Mouse (Mus musculus) c-Kit-positive CD71-positive TER-119-positive erythroid progenitor cells, embryonic 14.5 days (primary cell): ENCODE measurements around the gene Cwc22.

ENCODE experiments used
- DNase-seq: peaks from one replicate; pipeline ENCODE4 v3.0.0-alpha.2; 2013; ENCODE audit warnings: low spot score

Cwc22 gene

GRCm38 (mm10) chr2:77945596-77946485, at the start of gene Cwc22:
Gene Cwc22 (minus strand): TSS chr2:77946375.
- DNase-seq = peak; percentile 100

GRCm38 (mm10) chr2:77993727-77994401, 47.7 kb upstream of the Cwc22 start:
- DNase-seq = no peak

- no peak for DNase-seq
Measured at GRCm38 (mm10) chr2:77992951-77993604, 46.9 kb upstream of the Cwc22 start.

- DNase-seq = no peak
Measured at GRCm38 (mm10) chr2:77990820-77991219, 44.6 kb upstream of the Cwc22 start.

- DNase-seq = no peak
Measured at GRCm38 (mm10) chr2:77990121-77990520, 43.9 kb upstream of the Cwc22 start.

- DNase-seq = no peak
Measured at GRCm38 (mm10) chr2:77989390-77989789, 43.2 kb upstream of the Cwc22 start.

GRCm38 (mm10) chr2:77985991-77986730, 40.0 kb upstream of the Cwc22 start:
- DNase-seq = no peak

- DNase-seq = no peak
Measured at GRCm38 (mm10) chr2:77984209-77984608, 38.0 kb upstream of the Cwc22 start.

- no peak for DNase-seq
Measured at GRCm38 (mm10) chr2:77981826-77982225, 35.7 kb upstream of the Cwc22 start.

- no peak for DNase-seq
Measured at GRCm38 (mm10) chr2:77980696-77981095, 34.5 kb upstream of the Cwc22 start.

GRCm38 (mm10) chr2:77979519-77979918, 33.3 kb upstream of the Cwc22 start:
- no peak for DNase-seq

- no peak for DNase-seq
Measured at GRCm38 (mm10) chr2:77979081-77979480, 32.9 kb upstream of the Cwc22 start.

GRCm38 (mm10) chr2:77978256-77978655, 32.1 kb upstream of the Cwc22 start:
- no peak for DNase-seq

GRCm38 (mm10) chr2:77976321-77976920, 30.2 kb upstream of the Cwc22 start:
- DNase-seq = no peak

GRCm38 (mm10) chr2:77975606-77976005, 29.4 kb upstream of the Cwc22 start:
- DNase-seq = no peak

GRCm38 (mm10) chr2:77974986-77975385, 28.8 kb upstream of the Cwc22 start:
- no peak for DNase-seq

GRCm38 (mm10) chr2:77974366-77974765, 28.2 kb upstream of the Cwc22 start:
- DNase-seq = no peak

- no peak for DNase-seq
Measured at GRCm38 (mm10) chr2:77973296-77973695, 27.1 kb upstream of the Cwc22 start.

- no peak for DNase-seq
Measured at GRCm38 (mm10) chr2:77972541-77972940, 26.4 kb upstream of the Cwc22 start.

- no peak for DNase-seq
Measured at GRCm38 (mm10) chr2:77971871-77972270, 25.7 kb upstream of the Cwc22 start.

GRCm38 (mm10) chr2:77971361-77971760, 25.2 kb upstream of the Cwc22 start:
- DNase-seq = no peak

GRCm38 (mm10) chr2:77970556-77970955, 24.4 kb upstream of the Cwc22 start:
- DNase-seq = no peak
